Mouse (Mus musculus) kidney, embryonic 14.5 days (tissue): ENCODE measurements around the gene Stard10. TPM values are rescaled to one million over a fixed set of nuclear protein-coding genes. Genes with fewer than 3 reads are reported as not detected.

Experiments used
- ATAC-seq: fragments of 200-750 bp; cut with Nextera tagmentation; 2 replicates; pipeline ENCODE4 v1.8.0; 2017; ENCODE audit warnings: moderate number of reproducible peaks, mild to moderate bottlenecking, moderate TSS enrichment, moderate library complexity; ENCODE audit not compliant: low FRiP score, low TSS enrichment
- H3K27ac ChIP-seq: fragments of 300-500 bp; sonication (generic); 2 replicates; pipeline ENCODE4 v1.5.1; 2014; ENCODE audit warnings: low read depth, mild to moderate bottlenecking, low read length, moderate library complexity, mixed read lengths
- H3K27me3 ChIP-seq: fragments of 300-500 bp; sonication (generic); 2 replicates; pipeline ENCODE4 v1.6.1; 2014; ENCODE audit warnings: mild to moderate bottlenecking, low read length; ENCODE audit not compliant: control insufficient read depth, insufficient read depth
- H3K36me3 ChIP-seq: fragments of 300-500 bp; sonication (generic); 2 replicates; pipeline ENCODE4 v1.6.1; 2014; ENCODE audit warnings: low read length, mixed read lengths; ENCODE audit not compliant: control insufficient read depth, insufficient read depth
- H3K4me1 ChIP-seq: fragments of 300-500 bp; sonication (generic); 2 replicates; pipeline ENCODE4 v1.6.1; 2014; ENCODE audit warnings: low read length, mixed read lengths; ENCODE audit not compliant: control insufficient read depth, insufficient read depth
- H3K4me2 ChIP-seq: fragments of 300-500 bp; sonication (generic); replicated peaks from 2 replicates; pipeline ENCODE4 v1.6.1; 2014; ENCODE audit warnings: low read depth, mild to moderate bottlenecking, low read length
- H3K4me3 ChIP-seq: fragments of 300-500 bp; sonication (generic); 2 replicates; pipeline ENCODE4 v1.5.1; 2014; ENCODE audit warnings: mild to moderate bottlenecking, low read length
- H3K9ac ChIP-seq: fragments of 300-500 bp; sonication (generic); 2 replicates; pipeline ENCODE4 v1.6.1; 2014; ENCODE audit warnings: low read depth, mild to moderate bottlenecking, low read length, moderate library complexity
- H3K9me3 ChIP-seq: fragments of 300-500 bp; sonication (generic); 2 replicates; pipeline ENCODE4 v1.6.1; 2016; ENCODE audit warnings: low read length; ENCODE audit not compliant: control insufficient read depth
- WGBS: fragments of 180-500 bp; shearing (Covaris S2); extraction: QIAGEN DNeasy Blood & Tissue Kit; methylation state at CpG from one replicate; pipeline ENCODE4 v1.1.7; 2014; 5-methylcytosine and 5-hydroxymethylcytosine counted together
- polyA plus RNA-seq: library from polyadenylated mRNA; unstranded; fragments of >200 nt; fragmentation: Nextera tagmentation; extraction: Ambion mirVana; gene quantifications from 2 replicates; pipeline ENCODE4 v1.2.1, GENCODE M21; 2014

Stard10 gene
- polyA plus RNA-seq, 1 experiment from 2014 or later = 59.6 TPM

DNA sequence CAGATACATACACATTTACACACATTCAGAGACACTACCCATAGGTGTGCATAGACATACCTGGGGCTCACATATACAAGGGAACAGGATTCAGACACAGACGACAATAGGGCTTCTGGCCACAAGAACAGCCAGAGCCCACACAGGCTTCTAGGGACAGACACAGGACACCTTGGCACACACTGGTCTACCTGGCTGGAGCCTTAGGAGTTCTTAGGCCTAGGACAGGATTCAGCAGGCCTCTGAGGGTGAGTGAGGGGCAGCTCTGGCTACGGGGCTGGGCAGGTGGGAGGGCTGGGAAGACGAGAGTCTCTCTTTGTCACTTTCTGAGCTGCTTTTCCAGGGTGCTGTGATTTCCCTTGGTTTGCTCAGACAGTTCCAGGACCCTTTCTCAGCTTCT is 61.4 kb downstream of the Stard10 start:
- Histone ChIP-seq H3K9ac (peak overlapping the region; percentile 52; the same call in 1 of the 2 replicates), H3K4me2 (peak overlapping the region; percentile 36), H3K9me3 (no peaks in the 10 kb centered on the region), H3K27ac (peak overlapping the region; percentile 76), H3K4me1 (peaks cover 13% of the 10 kb centered on the region; the same call in 1 of the 2 replicates), H3K27me3 (no peaks in the 10 kb centered on the region), H3K4me3 (peak overlapping the region; percentile 15; the same call in 1 of the 2 replicates), H3K36me3 (no peaks in the 10 kb centered on the region)
- peak; percentile 41 for ATAC-seq
- WGBS = 44% methylated on average over 3 of the region's 3 CpGs

DNA sequence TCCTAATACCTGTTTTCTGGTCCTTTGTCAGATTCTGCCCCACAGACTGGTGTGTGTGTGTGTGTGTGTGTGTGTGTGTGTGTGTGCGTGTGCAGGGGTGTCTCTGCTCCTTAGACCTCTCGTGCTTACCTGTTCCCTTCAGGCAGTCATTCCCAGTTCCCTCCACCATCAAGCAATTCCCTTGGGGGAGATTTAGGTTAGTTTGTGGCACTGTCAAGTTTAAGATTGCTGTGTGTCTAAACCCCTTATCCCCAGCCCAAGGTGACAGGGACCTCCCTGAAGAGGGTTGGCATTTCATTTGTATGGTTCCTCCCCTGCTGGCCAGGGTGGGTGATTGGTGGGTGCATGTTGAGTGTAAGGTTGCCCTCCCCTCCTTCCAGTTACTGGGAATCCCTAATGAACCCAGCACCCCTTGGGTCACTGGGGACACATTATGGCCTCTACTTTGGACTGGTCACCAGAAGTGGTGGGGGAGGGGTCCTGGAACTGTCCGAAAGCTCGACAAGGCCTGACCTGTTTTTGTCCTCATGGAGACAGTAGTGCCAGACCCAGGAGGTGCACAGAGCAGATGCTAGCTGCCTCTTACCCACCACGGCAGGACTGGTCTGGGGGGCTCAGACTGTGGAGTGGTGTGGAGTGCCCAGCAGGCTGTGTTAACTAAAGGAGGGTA is 62.0 kb downstream of the Stard10 start:
- H3K4me2 ChIP-seq = peak overlapping the region; percentile 36
- no peaks in the 10 kb centered on the region for H3K36me3 ChIP-seq
- 0 out of 2 replicates have a peak overlapping the region, but pooled peaks have one; percentile 15 for H3K4me3 ChIP-seq
- no peak for ATAC-seq
- peak overlapping the region; percentile 52; the same call in 1 of the 2 replicates for H3K9ac ChIP-seq
- peak overlapping the region; percentile 76; the same call in 1 of the 2 replicates for H3K27ac ChIP-seq
- H3K9me3 ChIP-seq = no peaks in the 10 kb centered on the region
- H3K27me3 ChIP-seq = no peaks in the 10 kb centered on the region
- peaks cover 13% of the 10 kb centered on the region; the same call in 1 of the 2 replicates for H3K4me1 ChIP-seq
- WGBS = 66% methylated on average over 5 of the region's 5 CpGs

DNA sequence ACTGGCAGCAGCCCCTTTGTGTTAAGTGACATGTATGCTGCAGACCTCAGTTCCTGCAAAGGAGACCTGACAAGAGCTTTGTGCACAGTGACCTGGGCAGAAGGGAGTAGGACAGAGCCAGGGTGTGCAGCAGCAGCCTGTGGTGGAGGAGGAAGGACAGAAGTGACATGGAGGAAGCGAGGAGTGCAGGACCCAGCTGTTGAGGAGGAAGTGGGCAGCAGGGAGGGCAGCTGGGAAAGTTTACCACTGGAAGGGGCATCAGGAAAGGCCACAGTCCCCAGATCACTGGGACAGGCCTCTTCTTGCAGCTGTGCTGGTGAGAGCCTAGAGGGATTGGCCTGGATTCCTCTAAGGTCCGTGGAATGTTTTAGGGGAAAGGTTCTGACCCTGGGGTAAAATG is 62.8 kb downstream of the Stard10 start:
- H3K4me3 ChIP-seq = no peak overlapping the region
- no peaks in the 10 kb centered on the region for H3K27me3 ChIP-seq
- H3K27ac ChIP-seq = peak overlapping the region; percentile 55; the same call in 1 of the 2 replicates
- H3K4me2 ChIP-seq = no peak overlapping the region
- no peaks in the 10 kb centered on the region for H3K36me3 ChIP-seq
- H3K9ac ChIP-seq = peak overlapping the region; percentile 44
- 61% methylated on average over 2 of the region's 2 CpGs for WGBS
- no peak for ATAC-seq
- H3K4me1 ChIP-seq = peaks cover 15% of the 10 kb centered on the region
- no peaks in the 10 kb centered on the region for H3K9me3 ChIP-seq

DNA sequence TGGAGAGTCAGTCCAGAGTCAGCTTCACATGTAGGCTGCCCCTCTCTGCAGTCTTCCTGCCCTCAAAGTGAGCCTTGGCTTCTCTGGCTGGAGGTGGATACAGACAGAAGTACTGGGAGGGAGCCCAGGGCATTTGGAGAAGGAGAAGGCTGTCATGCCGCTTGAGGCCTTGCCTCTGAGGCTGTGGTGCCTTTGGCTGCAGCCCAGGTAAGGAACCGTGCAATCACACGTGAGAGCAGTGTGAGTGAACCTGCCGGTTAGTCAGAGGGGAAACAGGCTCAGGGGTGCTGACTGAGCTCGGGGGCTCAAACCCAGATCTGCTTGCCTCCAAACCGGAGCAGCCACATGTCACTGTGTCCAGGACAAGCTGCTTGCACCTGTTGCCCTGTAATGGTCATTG is 64.6 kb downstream of the Stard10 start:
- Histone ChIP-seq H3K9ac (no peak overlapping the region), H3K4me1 (peaks cover 31% of the 10 kb centered on the region), H3K27ac (no peak overlapping the region), H3K4me2 (no peak overlapping the region), H3K4me3 (no peak overlapping the region), H3K27me3 (no peaks in the 10 kb centered on the region), H3K9me3 (no peaks in the 10 kb centered on the region), H3K36me3 (no peaks in the 10 kb centered on the region)
- 86% methylated on average over 6 of the region's 6 CpGs for whole genome bisulfite sequencing
- ATAC-seq = no peak

DNA sequence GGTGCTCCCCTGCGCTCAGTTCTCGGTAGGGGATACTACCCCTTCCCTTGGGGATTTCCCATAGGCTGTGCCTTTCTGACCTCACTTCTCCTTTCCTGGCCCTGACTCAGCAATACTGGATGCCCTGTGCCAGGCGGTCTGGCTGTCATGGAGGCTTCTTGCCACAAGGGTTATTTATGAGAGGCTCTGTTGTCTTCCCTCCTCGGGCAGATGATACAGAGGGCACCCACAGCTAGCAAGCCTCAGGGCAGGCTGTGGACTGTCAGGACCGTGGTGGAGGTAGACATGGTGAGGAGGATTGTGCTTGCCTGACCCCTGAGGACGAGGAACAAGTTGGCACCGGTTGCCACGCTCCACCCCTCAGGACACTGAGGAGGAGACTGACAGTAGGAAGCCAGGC is 65.5 kb downstream of the Stard10 start:
- no peaks in the 10 kb centered on the region for H3K27me3 ChIP-seq
- H3K36me3 ChIP-seq = no peaks in the 10 kb centered on the region
- H3K4me3 ChIP-seq = no peak overlapping the region
- WGBS = 65% methylated on average over 8 of the region's 8 CpGs
- H3K9me3 ChIP-seq = no peaks in the 10 kb centered on the region
- H3K27ac ChIP-seq = no peak overlapping the region
- peaks cover 33% of the 10 kb centered on the region for H3K4me1 ChIP-seq
- H3K4me2 ChIP-seq = no peak overlapping the region
- ATAC-seq = no peak
- no peak overlapping the region for H3K9ac ChIP-seq

DNA sequence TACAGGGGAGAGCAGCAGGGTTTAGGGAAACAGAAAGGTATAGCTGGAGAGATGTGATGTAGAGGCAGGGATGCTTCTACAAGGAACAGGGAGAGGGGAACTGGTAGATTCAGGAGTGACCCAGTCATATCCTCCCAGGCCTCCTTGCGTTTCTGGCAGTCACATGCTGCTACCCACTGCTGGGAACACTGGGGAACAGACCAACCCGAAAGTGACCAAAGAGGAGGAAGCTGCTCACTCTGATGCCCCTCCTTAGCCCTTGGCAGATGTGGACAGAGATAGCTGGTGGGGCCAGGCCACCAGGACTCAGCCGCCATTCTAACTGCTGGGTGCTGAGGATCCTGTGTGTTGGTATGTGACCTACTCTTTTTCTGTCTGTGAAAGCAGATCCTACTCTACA is 66.9 kb downstream of the Stard10 start:
- Histone ChIP-seq H3K27me3 (no peaks in the 10 kb centered on the region), H3K4me2 (no peak overlapping the region), H3K9me3 (no peaks in the 10 kb centered on the region), H3K4me1 (peaks cover 30% of the 10 kb centered on the region), H3K4me3 (no peak overlapping the region), H3K9ac (no peak overlapping the region), H3K27ac (no peak overlapping the region), H3K36me3 (peaks cover 2% of the 10 kb centered on the region; the same call in 1 of the 2 replicates)
- WGBS = 80% methylated on average over 3 of the region's 3 CpGs
- ATAC-seq = no peak

DNA sequence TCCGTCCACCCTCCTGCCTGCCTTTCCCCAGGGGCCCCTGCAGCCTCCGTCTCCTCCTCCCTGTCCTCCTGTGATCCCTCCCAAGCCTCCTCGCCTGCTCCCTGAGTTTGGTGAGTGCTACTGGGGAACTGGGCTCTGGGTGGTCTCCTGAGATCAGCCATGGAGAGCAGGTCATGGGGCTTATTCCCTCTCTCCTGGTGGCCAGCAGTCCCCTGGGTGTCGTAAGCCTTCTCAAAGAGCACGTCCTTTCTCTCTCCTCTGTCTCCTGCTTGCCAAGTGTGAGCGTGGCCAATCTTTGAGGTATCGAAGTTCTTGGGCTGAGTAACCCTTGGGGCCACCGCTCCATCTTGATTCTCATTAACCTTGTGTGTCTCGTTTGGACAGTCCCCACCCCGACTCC is 68.0 kb downstream of the Stard10 start:
- no peak overlapping the region for H3K4me2 ChIP-seq
- no peak for ATAC-seq
- H3K27me3 ChIP-seq = no peaks in the 10 kb centered on the region
- no peaks in the 10 kb centered on the region for H3K9me3 ChIP-seq
- H3K36me3 ChIP-seq = peaks cover 7% of the 10 kb centered on the region; the same call in 1 of the 2 replicates
- peak overlapping the region; percentile 68 for H3K27ac ChIP-seq
- peaks cover 23% of the 10 kb centered on the region for H3K4me1 ChIP-seq
- H3K4me3 ChIP-seq = no peak overlapping the region
- 38% methylated on average over 10 of the region's 10 CpGs for WGBS
- no peak overlapping the region for H3K9ac ChIP-seq

DNA sequence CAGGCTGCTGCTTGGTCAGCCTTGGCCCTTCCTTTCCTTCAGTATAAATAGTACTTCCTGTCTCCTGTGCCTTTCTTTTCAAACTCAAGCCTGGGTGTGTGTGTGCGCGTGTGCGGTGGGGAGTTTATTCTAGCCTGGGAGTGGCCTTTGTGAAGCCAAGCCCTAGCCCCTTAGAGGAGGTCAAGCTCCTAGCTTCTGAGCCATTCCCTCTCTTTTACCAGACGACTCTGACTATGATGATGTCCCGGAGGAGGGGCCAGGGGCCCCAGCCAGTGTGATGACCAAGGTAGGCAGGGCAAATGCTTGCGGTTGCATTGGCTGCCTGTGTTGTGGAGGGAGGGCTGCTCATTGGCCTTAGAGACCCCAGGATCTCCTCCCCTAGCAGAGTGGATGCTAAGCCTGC is 68.4 kb downstream of the Stard10 start:
- Histone ChIP-seq H3K27me3 (no peaks in the 10 kb centered on the region), H3K4me2 (0 out of 2 replicates have a peak overlapping the region, but pooled peaks have one; percentile 0), H3K36me3 (peaks cover 9% of the 10 kb centered on the region; the same call in 1 of the 2 replicates), H3K9me3 (no peaks in the 10 kb centered on the region), H3K4me1 (peaks cover 23% of the 10 kb centered on the region), H3K9ac (no peak overlapping the region), H3K27ac (peak overlapping the region; percentile 68), H3K4me3 (no peak overlapping the region)
- ATAC-seq = peak; percentile 56
- 21% methylated on average over 6 of the region's 6 CpGs for WGBS

DNA sequence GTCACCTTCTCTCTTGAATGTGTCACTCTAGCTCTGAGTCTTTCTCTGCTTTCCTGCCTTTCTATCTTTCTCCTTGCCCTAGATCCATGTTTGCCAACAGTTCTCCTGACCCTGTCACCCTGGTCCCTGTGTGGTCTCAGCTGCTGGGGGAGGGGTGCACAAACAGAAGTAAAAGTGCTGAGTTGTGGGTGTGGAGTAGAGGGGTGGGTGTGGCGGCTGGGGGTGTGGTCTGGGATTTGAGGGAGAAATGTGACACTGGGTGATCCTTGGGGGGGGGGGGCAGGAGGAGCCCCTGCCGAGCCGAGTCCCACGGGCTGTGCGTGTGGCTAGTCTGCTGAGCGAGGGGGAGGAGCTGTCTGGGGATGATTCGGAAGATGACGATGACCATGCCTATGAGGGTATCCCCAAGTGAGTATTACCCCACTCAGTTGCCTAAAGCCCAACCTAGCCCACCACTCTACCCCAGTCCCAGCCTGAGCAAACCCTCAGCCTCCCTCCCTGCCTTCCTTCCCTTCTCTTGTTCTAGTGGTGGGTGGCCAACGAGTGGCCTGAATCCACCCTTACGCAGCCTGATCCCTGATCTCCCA is 69.1 kb downstream of the Stard10 start:
- ATAC-seq = peak; percentile 66
- Histone ChIP-seq H3K4me2 (peak overlapping the region; percentile 0; the same call in 1 of the 2 replicates), H3K27me3 (no peaks in the 10 kb centered on the region), H3K27ac (peak overlapping the region; percentile 68), H3K9ac (no peak overlapping the region), H3K4me3 (no peak overlapping the region), H3K36me3 (peaks cover 12% of the 10 kb centered on the region; the same call in 1 of the 2 replicates), H3K9me3 (no peaks in the 10 kb centered on the region), H3K4me1 (peaks cover 23% of the 10 kb centered on the region)
- 40% methylated on average over 9 of the region's 10 CpGs for WGBS
